Mouse (Mus musculus) ES-E14 (cell line): ENCODE results near the gene Fat4.

Experiments used
- CHD2 ChIP-seq: IDR thresholded peaks from 2 replicates; pipeline ENCODE4 v1.6.1; 2014; ENCODE audit warnings: mild to moderate bottlenecking, low read depth, low read length, inconsistent platforms
- ZNF384 ChIP-seq: IDR thresholded peaks from 2 replicates; pipeline ENCODE4 v1.6.1; 2012; ENCODE audit warnings: low read depth, low read length, inconsistent platforms

DNA sequence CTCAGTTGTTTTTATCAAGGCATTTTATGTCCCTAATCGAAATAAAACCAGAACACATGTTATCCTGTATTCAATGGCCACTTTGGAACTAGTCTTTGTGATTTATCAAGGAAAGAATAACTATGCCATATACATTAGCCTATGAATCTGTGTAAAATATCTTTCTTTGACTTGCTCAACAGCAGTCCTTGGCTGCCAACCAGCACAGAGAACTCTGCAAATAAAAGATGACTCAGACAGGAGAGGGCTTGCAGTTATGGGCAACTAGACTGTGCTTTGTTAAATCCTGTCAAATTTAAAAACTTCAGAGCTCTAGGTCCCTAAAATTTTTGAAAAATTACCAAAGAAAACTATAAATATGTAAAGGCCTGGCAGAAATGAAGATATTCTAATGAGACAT is 130.9 kb downstream of the Fat4 start:
- TF ChIP-seq ZNF384 (no peak), CHD2 (no peak)
